Mouse (Mus musculus) embryonic facial prominence, embryonic 13.5 days (tissue): Measurements from ENCODE around the gene Mapk11. TPM values are rescaled to one million over a fixed set of nuclear protein-coding genes. Genes with fewer than 3 reads are reported as not detected.

ENCODE experiments used
- ATAC-seq: fragments of 200-750 bp; cut with Nextera tagmentation; 2 replicates; pipeline ENCODE4 v1.8.0; 2017; ENCODE audit warnings: low read depth; ENCODE audit not compliant: insufficient number of reproducible peaks, insufficient read depth, low FRiP score, low TSS enrichment
- H3K27ac ChIP-seq: fragments of 300-500 bp; sonication (generic); 2 replicates; pipeline ENCODE4 v1.5.1; 2015; ENCODE audit warnings: moderate library complexity, mild to moderate bottlenecking, inconsistent platforms
- H3K27me3 ChIP-seq: fragments of 300-500 bp; sonication (generic); 2 replicates; pipeline ENCODE4 v1.6.1; 2015; ENCODE audit warnings: mild to moderate bottlenecking, inconsistent platforms
- H3K36me3 ChIP-seq: fragments of 300-500 bp; sonication (generic); 2 replicates; pipeline ENCODE4 v1.6.1; 2015; ENCODE audit warnings: mild to moderate bottlenecking, inconsistent platforms
- H3K4me1 ChIP-seq: fragments of 300-500 bp; sonication (generic); 2 replicates; pipeline ENCODE4 v1.6.1; 2015; ENCODE audit warnings: inconsistent platforms
- H3K4me2 ChIP-seq: fragments of 300-500 bp; sonication (generic); 2 replicates; pipeline ENCODE4 v1.6.1; 2015; ENCODE audit warnings: moderate library complexity, mild to moderate bottlenecking, inconsistent platforms
- H3K4me3 ChIP-seq: fragments of 300-500 bp; sonication (generic); 2 replicates; pipeline ENCODE4 v1.5.1; 2015; ENCODE audit warnings: mild to moderate bottlenecking, inconsistent platforms
- H3K9ac ChIP-seq: fragments of 300-500 bp; sonication (generic); 2 replicates; pipeline ENCODE4 v1.6.1; 2015; ENCODE audit warnings: mild to moderate bottlenecking, inconsistent platforms
- H3K9me3 ChIP-seq: fragments of 300-500 bp; sonication (generic); 2 replicates; pipeline ENCODE4 v1.6.1; 2016; ENCODE audit warnings: inconsistent platforms
- WGBS: fragments of 180-500 bp; shearing (Covaris S2); methylation state at CpG from one replicate; pipeline ENCODE4 v1.1.7; 2015; ENCODE audit warnings: mixed read lengths; 5-methylcytosine and 5-hydroxymethylcytosine counted together
- polyA plus RNA-seq: library from polyadenylated mRNA; unstranded; fragments of >200 nt; fragmentation: Nextera tagmentation; extraction: Ambion mirVana; gene quantifications from 2 replicates; pipeline ENCODE4 v1.2.1, GENCODE M21; 2015

The Mapk11 gene
- 13.3 and 13.5 TPM in 2 replicates for polyA plus RNA-seq

DNA sequence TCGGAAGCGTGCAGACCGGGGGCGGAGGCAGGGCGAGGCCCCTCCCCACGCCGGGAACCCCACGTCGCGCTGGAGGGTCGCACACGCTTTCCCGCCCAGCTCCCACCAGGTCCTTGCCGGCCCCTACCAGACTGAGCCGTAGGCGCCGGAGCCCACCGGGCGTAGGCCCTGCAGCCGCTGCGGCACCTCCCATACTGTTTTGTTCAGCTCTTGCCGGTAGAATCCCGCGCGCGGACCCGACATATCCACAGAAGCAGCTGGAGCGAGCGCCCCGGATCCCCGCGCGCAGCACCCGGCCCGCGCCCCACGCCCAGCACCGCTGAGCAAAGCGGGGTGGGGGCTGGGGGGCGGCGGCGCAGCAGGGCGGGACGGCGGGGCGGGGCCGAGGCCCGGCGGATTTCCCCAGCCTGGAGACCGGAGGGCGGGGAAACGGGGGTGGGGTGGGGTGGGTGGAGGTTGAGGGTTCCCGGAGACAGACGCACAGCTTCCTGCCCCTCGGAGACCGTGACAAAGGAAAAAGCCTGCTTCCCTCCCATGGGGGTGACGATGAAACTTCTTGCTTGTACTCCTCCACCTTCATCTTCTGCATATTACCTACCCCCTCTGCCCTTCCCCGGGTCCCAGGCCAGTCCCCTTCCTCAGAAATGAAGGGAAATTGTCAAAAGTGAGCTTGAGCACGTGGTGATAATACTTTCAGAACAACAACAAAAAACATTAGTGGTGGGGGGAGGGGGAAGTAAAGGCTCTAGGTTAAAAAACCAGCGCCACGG is at the start of gene Mapk11:
Gene Mapk11 (minus strand): TSS at position 358 of the 770 bp plus-strand sequence.
- H3K4me1 ChIP-seq = peaks cover 41% of the 10 kb centered on the region
- H3K27ac ChIP-seq = peak within 1 kb of the TSS; percentile 69

DNA sequence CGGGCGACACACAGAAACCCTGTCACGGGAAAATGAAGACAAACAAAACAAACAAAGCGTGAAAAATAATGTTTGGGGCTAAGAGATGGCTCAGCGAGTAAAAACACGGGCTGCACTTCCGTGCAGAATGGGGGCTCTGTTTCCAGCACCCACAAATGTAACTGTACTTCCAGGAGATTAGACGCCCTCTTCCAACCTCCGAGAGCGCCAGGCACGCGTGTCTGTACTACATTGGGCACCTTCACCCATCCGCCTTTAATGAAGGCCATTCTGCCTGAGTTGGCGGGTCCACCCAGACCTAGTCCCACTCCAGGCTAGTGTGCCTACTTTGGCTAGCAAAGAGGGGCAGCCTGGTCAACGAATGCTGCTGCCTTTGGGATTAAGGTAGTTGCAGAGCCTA is 47.6 kb upstream of the Mapk11 start:
- H3K9ac ChIP-seq = peak overlapping the region; percentile 97
- whole genome bisulfite sequencing = 75% methylated on average over 15 of the region's 15 CpGs
- H3K27me3 ChIP-seq = no peaks in the 10 kb centered on the region
- peak overlapping the region; percentile 72 for H3K4me2 ChIP-seq
- ATAC-seq = no peak
- no peaks in the 10 kb centered on the region for H3K9me3 ChIP-seq
- H3K4me1 ChIP-seq = peaks cover 20% of the 10 kb centered on the region
- peak overlapping the region; percentile 83 for H3K4me3 ChIP-seq
- H3K27ac ChIP-seq = peak overlapping the region; percentile 99
- H3K36me3 ChIP-seq = 0 out of 2 replicates have a peak, but pooled peaks cover 5% of the 10 kb centered on the region

More for the DNA sequence above, at the start of gene Mapk11:
- WGBS = under 1% methylated on average over 58 of the region's 61 CpGs
- H3K9me3 ChIP-seq = no peaks in the 10 kb centered on the region
- peak within 1 kb of the TSS; percentile 94 for H3K4me2 ChIP-seq
- H3K27me3 ChIP-seq = peaks cover 49% of the 10 kb centered on the region
- peak; percentile 45; the same call in 1 of the 2 replicates for ATAC-seq
- H3K36me3 ChIP-seq = peaks cover 12% of the 10 kb centered on the region
- H3K9ac ChIP-seq = peak within 1 kb of the TSS; percentile 77
- H3K4me3 ChIP-seq = peak within 1 kb of the TSS; percentile 71

GRCm38 (mm10) chr15:89196313-89196706 is 46.9 kb upstream of the Mapk11 start, which contains the start of gene Dennd6b:
Gene Dennd6b, minus strand, starts transcription at chr15:89196496.
- Histone ChIP-seq H3K4me1 (peaks cover 20% of the 10 kb centered on the region), H3K4me3 (peak within 1 kb of the TSS; percentile 83), H3K27ac (peak within 1 kb of the TSS; percentile 99), H3K9me3 (no peaks in the 10 kb centered on the region), H3K36me3 (0 out of 2 replicates have a peak, but pooled peaks cover 8% of the 10 kb centered on the region), H3K9ac (peak within 1 kb of the TSS; percentile 97), H3K4me2 (peak within 1 kb of the TSS; percentile 72), H3K27me3 (no peaks in the 10 kb centered on the region)
- ATAC-seq = peak; percentile 95
- WGBS = under 1% methylated on average over 38 of the region's 38 CpGs

- no peaks in the 10 kb centered on the region for H3K9me3 ChIP-seq
- H3K36me3 ChIP-seq = peaks cover 13% of the 10 kb centered on the region; the same call in 1 of the 2 replicates
- H3K4me2 ChIP-seq = peak overlapping the region; percentile 72
- peaks cover 20% of the 10 kb centered on the region for H3K4me1 ChIP-seq
- H3K4me3 ChIP-seq = peak overlapping the region; percentile 83
- peak overlapping the region; percentile 99 for H3K27ac ChIP-seq
- ATAC-seq = peak; percentile 89
- no peaks in the 10 kb centered on the region for H3K27me3 ChIP-seq
- H3K9ac ChIP-seq = peak overlapping the region; percentile 97
- under 1% methylated on average over 25 of the region's 25 CpGs for WGBS
These were observed 46.4 kb upstream of the Mapk11 start for GRCm38 (mm10) chr15:89195690-89196312.

DNA sequence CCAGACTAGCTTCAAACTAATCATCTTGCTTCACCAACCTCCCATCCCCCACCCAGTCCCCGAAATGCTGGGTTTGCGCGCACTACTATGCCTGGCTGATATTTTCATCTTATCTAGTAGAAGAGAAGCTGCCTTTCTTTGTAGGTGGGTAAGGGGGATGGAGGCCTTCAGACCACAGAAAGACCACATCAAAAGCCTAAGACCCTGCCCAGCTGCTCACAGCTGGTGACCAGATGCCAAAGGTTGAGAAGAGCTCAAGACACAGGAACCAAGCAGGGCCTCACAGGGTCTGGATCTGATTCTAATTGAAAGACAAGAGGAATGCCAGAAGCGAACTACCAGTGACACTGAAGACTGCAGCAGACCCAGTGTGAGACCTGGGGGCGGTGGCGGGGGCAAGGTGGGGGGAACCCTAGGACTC is 45.8 kb upstream of the Mapk11 start:
- H3K4me1 ChIP-seq = peaks cover 20% of the 10 kb centered on the region
- ATAC-seq = no peak
- H3K27me3 ChIP-seq = no peaks in the 10 kb centered on the region
- peak overlapping the region; percentile 97 for H3K9ac ChIP-seq
- 11% methylated on average over 6 of the region's 6 CpGs for WGBS
- H3K27ac ChIP-seq = peak overlapping the region; percentile 99
- peaks cover 18% of the 10 kb centered on the region; the same call in 1 of the 2 replicates for H3K36me3 ChIP-seq
- peak overlapping the region; percentile 83 for H3K4me3 ChIP-seq
- no peaks in the 10 kb centered on the region for H3K9me3 ChIP-seq
- peak overlapping the region; percentile 72 for H3K4me2 ChIP-seq

DNA sequence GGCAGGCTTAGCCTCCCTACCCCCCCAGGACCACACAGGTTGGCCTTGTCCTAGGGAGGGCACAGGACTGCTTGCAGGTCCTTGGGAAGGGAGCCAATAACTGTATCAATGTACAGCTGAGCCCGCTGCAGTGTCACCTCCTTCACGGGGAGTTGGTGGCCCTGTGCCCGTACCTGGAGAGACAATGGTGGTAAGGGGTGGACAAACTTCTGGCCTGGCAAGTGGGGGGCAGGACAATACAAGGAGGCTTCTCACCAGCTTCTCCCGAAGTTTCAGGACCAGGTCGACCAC is 35.5 kb upstream of the Mapk11 start:
- no peak overlapping the region for H3K4me2 ChIP-seq
- ATAC-seq = no peak
- H3K4me3 ChIP-seq = no peak overlapping the region
- 78% methylated on average over 5 of the region's 5 CpGs for WGBS
- peaks cover 24% of the 10 kb centered on the region for H3K4me1 ChIP-seq
- H3K27ac ChIP-seq = no peak overlapping the region
- no peaks in the 10 kb centered on the region for H3K9me3 ChIP-seq
- H3K9ac ChIP-seq = no peak overlapping the region
- H3K36me3 ChIP-seq = peaks cover 41% of the 10 kb centered on the region
- no peaks in the 10 kb centered on the region for H3K27me3 ChIP-seq

- Histone ChIP-seq H3K4me2 (no peak overlapping the region), H3K4me1 (peaks cover 28% of the 10 kb centered on the region), H3K27me3 (no peaks in the 10 kb centered on the region), H3K9me3 (no peaks in the 10 kb centered on the region), H3K27ac (no peak overlapping the region), H3K9ac (no peak overlapping the region), H3K36me3 (peaks cover 39% of the 10 kb centered on the region), H3K4me3 (no peak overlapping the region)
- no peak for ATAC-seq
- whole genome bisulfite sequencing = 53% methylated on average over 5 of the region's 5 CpGs
These were observed 34.9 kb upstream of the Mapk11 start for GRCm38 (mm10) chr15:89184141-89184936.

DNA sequence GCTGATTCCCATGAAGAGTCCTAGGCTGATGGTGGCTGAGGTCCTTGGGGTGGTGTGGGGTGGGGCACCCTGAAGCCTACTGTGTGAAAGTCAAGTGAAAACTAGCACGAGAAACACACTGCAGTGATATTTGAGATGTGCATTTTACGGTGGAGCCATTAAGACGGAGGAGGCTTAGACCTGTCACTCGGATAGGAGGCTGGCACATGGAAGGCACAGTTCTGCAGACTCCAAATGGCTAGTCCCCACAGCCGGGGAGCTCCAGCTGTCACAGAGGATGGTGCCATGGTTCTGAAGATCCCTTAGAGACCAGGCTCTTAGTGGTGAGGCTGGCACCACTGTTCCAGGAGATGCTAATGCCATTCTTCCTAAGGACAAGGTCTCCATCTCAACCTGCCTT is 33.4 kb upstream of the Mapk11 start:
- no peak overlapping the region for H3K4me3 ChIP-seq
- 43% methylated on average over 5 of the region's 5 CpGs for WGBS
- peaks cover 28% of the 10 kb centered on the region for H3K36me3 ChIP-seq
- no peaks in the 10 kb centered on the region for H3K27me3 ChIP-seq
- H3K4me2 ChIP-seq = no peak overlapping the region
- H3K9ac ChIP-seq = no peak overlapping the region
- H3K27ac ChIP-seq = 0 out of 2 replicates have a peak overlapping the region, but pooled peaks have one; percentile 44
- no peaks in the 10 kb centered on the region for H3K9me3 ChIP-seq
- peaks cover 43% of the 10 kb centered on the region for H3K4me1 ChIP-seq
- no peak for ATAC-seq

DNA sequence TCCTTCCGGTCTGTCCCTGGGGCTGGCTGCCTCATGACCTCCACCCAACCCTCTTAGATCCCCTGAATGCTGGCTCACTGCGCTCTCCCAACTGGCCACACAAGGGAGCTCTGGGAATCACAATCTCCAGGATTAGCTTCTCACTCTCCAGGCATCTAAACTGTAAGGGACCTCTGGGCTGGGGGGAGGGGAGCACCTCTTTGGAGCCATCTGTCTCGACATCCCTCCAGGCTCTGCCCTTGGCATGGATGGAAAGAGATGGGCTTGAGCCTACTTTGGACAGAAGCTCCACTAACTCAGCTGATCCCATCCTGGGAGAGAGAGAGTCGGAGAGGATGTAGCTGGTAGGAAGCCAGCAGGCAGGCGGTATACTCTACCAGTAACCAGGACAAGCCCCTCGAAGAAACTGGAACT is 32.9 kb upstream of the Mapk11 start:
- Histone ChIP-seq H3K4me1 (peaks cover 48% of the 10 kb centered on the region), H3K36me3 (peaks cover 25% of the 10 kb centered on the region), H3K9ac (0 out of 2 replicates have a peak overlapping the region, but pooled peaks have one; percentile 27), H3K4me2 (no peak overlapping the region), H3K27ac (peak overlapping the region; percentile 44; the same call in 1 of the 2 replicates), H3K4me3 (no peak overlapping the region), H3K9me3 (no peaks in the 10 kb centered on the region), H3K27me3 (no peaks in the 10 kb centered on the region)
- ATAC-seq = no peak
- WGBS = 29% methylated on average over 6 of the region's 6 CpGs

GRCm38 (mm10) chr15:89181561-89182270 is 32.3 kb upstream of the Mapk11 start:
- Histone ChIP-seq H3K36me3 (peaks cover 19% of the 10 kb centered on the region), H3K9ac (no peak overlapping the region), H3K4me1 (peaks cover 54% of the 10 kb centered on the region), H3K4me2 (peak overlapping the region; percentile 93), H3K9me3 (no peaks in the 10 kb centered on the region), H3K27me3 (no peaks in the 10 kb centered on the region), H3K4me3 (peak overlapping the region; percentile 83), H3K27ac (peak overlapping the region; percentile 95)
- ATAC-seq = no peak
- 65% methylated on average over 10 of the region's 10 CpGs for WGBS
